ENCODE assay signal across 8 mouse cellular contexts in the genomic region with DNA sequence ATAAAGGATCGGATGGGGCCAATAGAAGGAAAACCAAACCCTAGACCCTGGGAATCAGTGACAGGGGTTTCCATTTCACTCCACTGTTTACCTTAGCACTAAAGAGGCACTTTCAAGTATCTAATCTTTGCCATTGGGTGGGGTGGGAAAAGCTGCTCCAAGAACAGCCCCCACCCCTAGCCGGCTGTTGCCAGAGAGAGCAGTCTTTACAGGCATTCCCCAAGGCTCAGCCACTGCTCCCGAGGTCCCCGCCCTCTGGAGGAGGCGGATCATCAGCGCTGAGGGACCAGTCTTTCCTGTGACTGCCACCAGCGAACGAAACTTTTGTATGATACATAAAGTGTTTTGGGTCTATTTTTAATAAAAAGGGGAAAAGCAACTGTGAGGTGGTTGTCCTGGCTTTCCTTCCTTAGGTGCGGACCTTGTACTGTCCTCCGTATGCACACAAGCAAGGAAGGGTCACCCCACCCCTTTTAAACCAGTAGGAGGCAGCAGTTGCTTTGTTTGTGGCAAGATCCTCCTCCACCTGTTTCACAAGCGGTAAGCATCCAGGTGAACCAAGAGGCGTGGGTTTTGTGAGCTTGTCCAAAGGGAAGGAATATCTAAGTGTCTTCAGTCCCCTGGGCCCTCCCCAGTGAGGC. TPM values are rescaled to one million over a fixed set of nuclear protein-coding genes. Genes with fewer than 3 reads are reported as not detected.
A peak's percentile ranks its signal among the peaks of the same experiment; 100 is the strongest.
DNase-seq lines count a peak whose midpoint lies in the region; ATAC-seq lines count a peak whose summit lies in the region.

No protein-coding gene starts in this region.

- no peaks in the 10 kb centered on the region; the same call in none of the 2 replicates for H3K4me1 ChIP-seq in embryonic facial prominence, embryonic 11.5 days (ENCODE audit: control insufficient read depth, insufficient read depth, low read length)
- peaks cover 63% of the 10 kb centered on the region for H3K4me1 ChIP-seq in hindbrain, embryonic 16.5 days (ENCODE audit: control insufficient read depth, insufficient read depth, low read depth, low read length)
- peaks cover 96% of the 10 kb centered on the region for H3K4me1 ChIP-seq in liver, embryonic 12.5 days
- H3K4me1 ChIP-seq in neural tube, embryonic 13.5 days (replicated peaks): peaks cover 90% of the 10 kb centered on the region

- peak; percentile 45 for DNase-seq in spleen, postnatal 10 days (ENCODE audit: low spot score in 2 of 2)
- DNase-seq in spleen, adult 12 weeks (ENCODE audit: low spot score): no peak
- DNase-seq in embryonic facial prominence, embryonic 11.5 days (ENCODE audit: low spot score): peak; percentile 77
- DNase-seq in right cerebral cortex, adult 2 months (ENCODE audit: low spot score in 2 of 2): no peak
- no peak for DNase-seq in frontal cortex, postnatal 25 days (ENCODE audit: low spot score in 2 of 2)

- ATAC-seq in embryonic facial prominence, embryonic 11.5 days (replicated peaks; ENCODE audit: insufficient number of reproducible peaks, low FRiP score, low TSS enrichment, low read depth): no peak
- ATAC-seq in hindbrain, embryonic 16.5 days: no peak
- ATAC-seq in liver, embryonic 12.5 days: no peak
- ATAC-seq in neural tube, embryonic 13.5 days (ENCODE audit: low read depth): no peak

- H3K4me2 ChIP-seq in embryonic facial prominence, embryonic 11.5 days (ENCODE audit: low read depth, low read length): peak overlapping the region; percentile 26
- H3K4me2 ChIP-seq in hindbrain, embryonic 16.5 days (ENCODE audit: low read length): peak overlapping the region; percentile 43
- H3K4me2 ChIP-seq in liver, embryonic 12.5 days: peak overlapping the region; percentile 89
- H3K4me2 ChIP-seq in neural tube, embryonic 13.5 days: peak overlapping the region; percentile 78

- no peaks in the 10 kb centered on the region for H3K36me3 ChIP-seq in embryonic facial prominence, embryonic 11.5 days (replicated peaks; ENCODE audit: control insufficient read depth, insufficient read depth, low read depth, low read length)
- no peaks in the 10 kb centered on the region for H3K36me3 ChIP-seq in hindbrain, embryonic 16.5 days (ENCODE audit: control insufficient read depth, insufficient read depth, low read length)
- H3K36me3 ChIP-seq in liver, embryonic 12.5 days: peaks cover 61% of the 10 kb centered on the region
- H3K36me3 ChIP-seq in neural tube, embryonic 13.5 days: peaks cover 9% of the 10 kb centered on the region; the same call in 1 of the 2 replicates

- peak overlapping the region; percentile 35 for H3K9ac ChIP-seq in embryonic facial prominence, embryonic 11.5 days (replicated peaks; ENCODE audit: low read length)
- H3K9ac ChIP-seq in hindbrain, embryonic 16.5 days (ENCODE audit: low read depth, low read length): peak overlapping the region; percentile 4; the same call in 1 of the 2 replicates
- H3K9ac ChIP-seq in liver, embryonic 12.5 days: peak overlapping the region; percentile 90
- H3K9ac ChIP-seq in neural tube, embryonic 13.5 days: peak overlapping the region; percentile 55

- H3K4me3 ChIP-seq in embryonic facial prominence, embryonic 11.5 days (ENCODE audit: low read depth, low read length): no peak overlapping the region
- H3K4me3 ChIP-seq in hindbrain, embryonic 16.5 days (ENCODE audit: low read length): 0 out of 2 replicates have a peak overlapping the region, but pooled peaks have one; percentile 2
- peak overlapping the region; percentile 74 for H3K4me3 ChIP-seq in liver, embryonic 12.5 days
- peak overlapping the region; percentile 11 for H3K4me3 ChIP-seq in neural tube, embryonic 13.5 days

- H3K9me3 ChIP-seq in embryonic facial prominence, embryonic 11.5 days (replicated peaks; ENCODE audit: control insufficient read depth, low read length): no peaks in the 10 kb centered on the region
- no peaks in the 10 kb centered on the region for H3K9me3 ChIP-seq in hindbrain, embryonic 16.5 days (ENCODE audit: control insufficient read depth, low read length)
- H3K9me3 ChIP-seq in liver, embryonic 12.5 days (replicated peaks): no peaks in the 10 kb centered on the region
- H3K9me3 ChIP-seq in neural tube, embryonic 13.5 days: no peaks in the 10 kb centered on the region

- peak overlapping the region; percentile 29; the same call in 1 of the 2 replicates for H3K27ac ChIP-seq in embryonic facial prominence, embryonic 11.5 days (replicated peaks; ENCODE audit: low read depth, low read length)
- H3K27ac ChIP-seq in hindbrain, embryonic 16.5 days (ENCODE audit: low read depth, low read length): peak overlapping the region; percentile 37; the same call in 1 of the 2 replicates
- peak overlapping the region; percentile 99 for H3K27ac ChIP-seq in liver, embryonic 12.5 days
- 0 out of 2 replicates have a peak overlapping the region, but pooled peaks have one; percentile 9 for H3K27ac ChIP-seq in neural tube, embryonic 13.5 days (replicated peaks)

- H3K27me3 ChIP-seq in embryonic facial prominence, embryonic 11.5 days (ENCODE audit: control insufficient read depth, insufficient read depth, low read length): no peaks in the 10 kb centered on the region
- no peaks in the 10 kb centered on the region for H3K27me3 ChIP-seq in hindbrain, embryonic 16.5 days (replicated peaks; ENCODE audit: control insufficient read depth, insufficient read depth, low read length)
- H3K27me3 ChIP-seq in liver, embryonic 12.5 days (replicated peaks): peaks cover 14% of the 10 kb centered on the region
- no peaks in the 10 kb centered on the region for H3K27me3 ChIP-seq in neural tube, embryonic 13.5 days

- WGBS in embryonic facial prominence, embryonic 11.5 days: 2% methylated on average over 12 of the region's 12 CpGs
- 5% methylated on average over 12 of the region's 12 CpGs for WGBS in hindbrain, embryonic 16.5 days
- WGBS in liver, embryonic 12.5 days (ENCODE audit: insufficient replicate concordance): 3% methylated on average over 12 of the region's 12 CpGs
- 3% methylated on average over 12 of the region's 12 CpGs for WGBS in neural tube, embryonic 13.5 days

RNA-seq across cellular contexts. Expression of gene Ypel4, which starts 4.5 kb away (rescaled TPM):
- 6.2 and 6.6 TPM in 2 replicates for polyA plus RNA-seq in embryonic facial prominence, embryonic 11.5 days (2014; fragmentation: Nextera tagmentation; extraction: Ambion mirVana)
- polyA plus RNA-seq in hindbrain, embryonic 16.5 days (2015; fragmentation: Nextera tagmentation; extraction: Ambion mirVana): 16.9 and 19.9 TPM in 2 replicates
- 49.8 and 52.1 TPM in 2 replicates for polyA plus RNA-seq in liver, embryonic 12.5 days (2016; fragmentation: Nextera tagmentation; extraction: Ambion mirVana)
- polyA plus RNA-seq in neural tube, embryonic 13.5 days (2015; fragmentation: Nextera tagmentation; extraction: Ambion mirVana): 18.8 and 19.1 TPM in 2 replicates

RNA-seq across cellular contexts. Expression of gene Gm19426, which starts 5.1 kb away (rescaled TPM):
- polyA plus RNA-seq in embryonic facial prominence, embryonic 11.5 days (2014; fragmentation: Nextera tagmentation; extraction: Ambion mirVana): 5.9 and 6.4 TPM in 2 replicates
- 4.9 and 6.7 TPM in 2 replicates for polyA plus RNA-seq in hindbrain, embryonic 16.5 days (2015; fragmentation: Nextera tagmentation; extraction: Ambion mirVana)
- polyA plus RNA-seq in liver, embryonic 12.5 days (2016; fragmentation: Nextera tagmentation; extraction: Ambion mirVana): 3.8 and 3.9 TPM in 2 replicates
- polyA plus RNA-seq in neural tube, embryonic 13.5 days (2015; fragmentation: Nextera tagmentation; extraction: Ambion mirVana): 4.7 and 7.0 TPM in 2 replicates

RNA-seq across cellular contexts. Expression of gene Clp1, which starts 11.2 kb away (rescaled TPM):
- 58.5 and 61.1 TPM in 2 replicates for polyA plus RNA-seq in embryonic facial prominence, embryonic 11.5 days (2014; fragmentation: Nextera tagmentation; extraction: Ambion mirVana)
- polyA plus RNA-seq in hindbrain, embryonic 16.5 days (2015; fragmentation: Nextera tagmentation; extraction: Ambion mirVana): 18.7 and 20.5 TPM in 2 replicates
- 57.2 and 59.8 TPM in 2 replicates for polyA plus RNA-seq in liver, embryonic 12.5 days (2016; fragmentation: Nextera tagmentation; extraction: Ambion mirVana)
- 28.1 and 29.6 TPM in 2 replicates for polyA plus RNA-seq in neural tube, embryonic 13.5 days (2015; fragmentation: Nextera tagmentation; extraction: Ambion mirVana)

RNA-seq across cellular contexts. Expression of gene Zdhhc5, which starts 23.4 kb away (rescaled TPM):
- polyA plus RNA-seq in embryonic facial prominence, embryonic 11.5 days (2014; fragmentation: Nextera tagmentation; extraction: Ambion mirVana): 25.4 and 25.5 TPM in 2 replicates
- polyA plus RNA-seq in hindbrain, embryonic 16.5 days (2015; fragmentation: Nextera tagmentation; extraction: Ambion mirVana): 15.2 and 18.2 TPM in 2 replicates
- polyA plus RNA-seq in liver, embryonic 12.5 days (2016; fragmentation: Nextera tagmentation; extraction: Ambion mirVana): 28.1 and 29.3 TPM in 2 replicates
- 17.6 and 19.2 TPM in 2 replicates for polyA plus RNA-seq in neural tube, embryonic 13.5 days (2015; fragmentation: Nextera tagmentation; extraction: Ambion mirVana)

RNA-seq across cellular contexts. Expression of gene Serping1, which starts 36.9 kb away (rescaled TPM):
- 21.0 and 22.4 TPM in 2 replicates for polyA plus RNA-seq in embryonic facial prominence, embryonic 11.5 days (2014; fragmentation: Nextera tagmentation; extraction: Ambion mirVana)
- 40.8 and 42.3 TPM in 2 replicates for polyA plus RNA-seq in hindbrain, embryonic 16.5 days (2015; fragmentation: Nextera tagmentation; extraction: Ambion mirVana)
- polyA plus RNA-seq in liver, embryonic 12.5 days (2016; fragmentation: Nextera tagmentation; extraction: Ambion mirVana): 30.8 and 32.3 TPM in 2 replicates
- 36.2 and 37.0 TPM in 2 replicates for polyA plus RNA-seq in neural tube, embryonic 13.5 days (2015; fragmentation: Nextera tagmentation; extraction: Ambion mirVana)

Comparison
In these comparisons a context has a peak if more than half of its experiments do, and no peak if none do; other contexts are left out.
1. DNase-seq: peak in spleen, postnatal 10 days (2 of 2) and embryonic facial prominence, embryonic 11.5 days (single experiment); none in spleen, adult 12 weeks (single experiment), right cerebral cortex, adult 2 months (0 of 2) and frontal cortex, postnatal 25 days (0 of 2).
2. H3K27ac ChIP-seq: peak in every context shown above with its lines; median percentile 99 in liver, embryonic 12.5 days; 37 in hindbrain, embryonic 16.5 days; 29 in embryonic facial prominence, embryonic 11.5 days; 9 in neural tube, embryonic 13.5 days.
3. H3K4me2 ChIP-seq: peak in every context shown above with its lines; median percentile 89 in liver, embryonic 12.5 days; 78 in neural tube, embryonic 13.5 days; 43 in hindbrain, embryonic 16.5 days; 26 in embryonic facial prominence, embryonic 11.5 days.
4. H3K9ac ChIP-seq: peak in every context shown above with its lines; median percentile 90 in liver, embryonic 12.5 days; 55 in neural tube, embryonic 13.5 days; 35 in embryonic facial prominence, embryonic 11.5 days; 4 in hindbrain, embryonic 16.5 days.